Mouse (Mus musculus) heart, postnatal 0 days (tissue): ENCODE measurements around the gene Ppp1r15b.

Experiments
- CTCF ChIP-seq: IDR thresholded peaks from 2 replicates; pipeline ENCODE4 v1.5.1; 2016; ENCODE audit warnings: antibody characterized with exemption, control low read depth, low read depth
- EP300 ChIP-seq: IDR thresholded peaks from 2 replicates; pipeline ENCODE4 v1.6.1; 2016; ENCODE audit warnings: antibody characterized with exemption, low read depth

DNA sequence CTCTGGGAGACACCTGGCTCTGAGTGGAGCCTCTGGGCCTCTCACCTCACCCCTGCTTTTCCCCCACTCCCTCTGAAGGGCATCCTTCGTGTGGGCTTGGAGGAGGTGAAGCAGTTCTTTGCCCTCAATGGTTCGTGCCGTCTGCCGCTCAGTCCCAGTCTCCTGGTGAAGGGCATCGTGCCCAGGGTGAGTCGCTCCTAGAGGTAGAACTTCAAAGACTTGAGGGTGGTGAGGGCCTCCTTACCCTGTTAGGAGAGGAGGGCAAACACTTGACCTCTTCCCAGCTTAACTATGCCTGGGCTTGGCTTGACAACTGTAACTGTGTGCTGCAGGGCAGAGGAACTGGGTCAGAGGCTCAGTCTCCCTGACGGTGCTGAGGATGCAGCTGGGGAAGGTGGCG, 39.5 kb upstream of the Ppp1r15b start:
- no peak for TF ChIP-seq EP300
- no peak for TF ChIP-seq CTCF
